Mouse (Mus musculus) small intestine, adult 2 months (tissue): ENCODE measurements around the gene Afdn. TPM values are rescaled to one million over a fixed set of nuclear protein-coding genes. Genes with fewer than 3 reads are reported as not detected.

ENCODE experiments used
- H3K27ac ChIP-seq: fragments of 200-500 bp; 2 replicates; pipeline ENCODE4 v1.5.1; 2012; ENCODE audit warnings: low read depth, low read length, control low read depth, inconsistent platforms; ENCODE audit not compliant: insufficient read depth
- H3K27me3 ChIP-seq: fragments of 200-500 bp; 2 replicates; pipeline ENCODE4 v1.6.1; 2012; ENCODE audit warnings: mild to moderate bottlenecking, moderate library complexity, low read length, inconsistent platforms; ENCODE audit not compliant: control insufficient read depth, insufficient read depth
- H3K36me3 ChIP-seq: fragments of 200-500 bp; 2 replicates; pipeline ENCODE4 v1.6.1; 2012; ENCODE audit warnings: mild to moderate bottlenecking, low read length, control low read depth, inconsistent platforms; ENCODE audit not compliant: control insufficient read depth, insufficient read depth
- H3K4me1 ChIP-seq: fragments of 200-500 bp; 2 replicates; pipeline ENCODE4 v1.6.1; 2012; ENCODE audit warnings: low read length, inconsistent platforms, mixed read lengths; ENCODE audit not compliant: control insufficient read depth, insufficient read depth, insufficient read length
- H3K4me3 ChIP-seq: fragments of 200-500 bp; 2 replicates; pipeline ENCODE4 v1.5.1; 2012; ENCODE audit warnings: low read depth, mild to moderate bottlenecking, control low read depth, inconsistent platforms, low read length, moderate library complexity
- CTCF ChIP-seq: fragments of 200-500 bp; IDR thresholded peaks from 2 replicates; pipeline ENCODE4 v1.5.1; 2012; ENCODE audit warnings: low read depth, mild to moderate bottlenecking, control low read depth, inconsistent platforms, low read length, moderate library complexity, mixed read lengths; ENCODE audit not compliant: insufficient replicate concordance, insufficient read length; ENCODE audit errors: extremely low read depth
- POLR2A ChIP-seq: fragments of 200-500 bp; IDR thresholded peaks from 2 replicates; pipeline ENCODE4 v1.6.1; 2012; ENCODE audit warnings: low read depth, mild to moderate bottlenecking, control low read depth, inconsistent platforms, low read length, moderate library complexity
- WGBS: fragments of 180-500 bp; shearing (Covaris S2); methylation state at CpG from one replicate; pipeline ENCODE4 v1.1.7; 2018; 5-methylcytosine and 5-hydroxymethylcytosine counted together
- polyA plus RNA-seq: library from polyadenylated mRNA; depleted of rRNA; stranded (reverse); fragments of >200 nt; gene quantifications from 2 replicates; pipeline ENCODE4 v1.2.3, GENCODE M21; 2012

The Afdn gene
- polyA plus RNA-seq, 1 experiment: 41.9 TPM

GRCm38 (mm10) chr17:13867475-13867874, 107.1 kb downstream of the Afdn start:
- Histone ChIP-seq H3K4me3 (peak overlapping the region; percentile 45), H3K36me3 (peaks cover 20% of the 10 kb centered on the region), H3K27me3 (no peaks in the 10 kb centered on the region), H3K4me1 (peaks cover 7% of the 10 kb centered on the region; the same call in 1 of the 2 replicates), H3K27ac (peak overlapping the region; percentile 92)
- WGBS: 10% methylated on average over 6 of the region's 6 CpGs
- no peak for TF ChIP-seq CTCF
- no peak for TF ChIP-seq POLR2A

GRCm38 (mm10) chr17:13870236-13870635, 109.9 kb downstream of the Afdn start:
- H3K4me1 ChIP-seq: peaks cover 7% of the 10 kb centered on the region; the same call in 1 of the 2 replicates
- no peak overlapping the region for H3K27ac ChIP-seq
- TF ChIP-seq CTCF (no peak), POLR2A (no peak)
- WGBS: 95% methylated on average over 1 of the region's 1 CpGs
- peaks cover 11% of the 10 kb centered on the region; the same call in 1 of the 2 replicates for H3K36me3 ChIP-seq
- no peak overlapping the region for H3K4me3 ChIP-seq
- H3K27me3 ChIP-seq: no peaks in the 10 kb centered on the region

GRCm38 (mm10) chr17:13874245-13874644, 113.9 kb downstream of the Afdn start:
- Histone ChIP-seq H3K27me3 (no peaks in the 10 kb centered on the region), H3K27ac (no peak overlapping the region), H3K36me3 (peaks cover 16% of the 10 kb centered on the region), H3K4me1 (no peaks in the 10 kb centered on the region), H3K4me3 (no peak overlapping the region)
- TF ChIP-seq CTCF (no peak), POLR2A (no peak)
- 92% methylated on average over 1 of the region's 1 CpGs for WGBS

- H3K4me1 ChIP-seq: no peaks in the 10 kb centered on the region
- no peak overlapping the region for H3K4me3 ChIP-seq
- no peak overlapping the region for H3K27ac ChIP-seq
- no peak for TF ChIP-seq POLR2A
- no peak for TF ChIP-seq CTCF
- H3K36me3 ChIP-seq: peaks cover 17% of the 10 kb centered on the region
- no peaks in the 10 kb centered on the region for H3K27me3 ChIP-seq
Observed at GRCm38 (mm10) chr17:13877460-13877859, 117.1 kb downstream of the Afdn start.

- TF ChIP-seq CTCF: no peak
- no peak for TF ChIP-seq POLR2A
- Histone ChIP-seq H3K4me1 (no peaks in the 10 kb centered on the region), H3K27ac (no peak overlapping the region), H3K4me3 (no peak overlapping the region), H3K36me3 (peaks cover 32% of the 10 kb centered on the region), H3K27me3 (no peaks in the 10 kb centered on the region)
- WGBS: 80% methylated on average over 1 of the region's 1 CpGs
Observed at GRCm38 (mm10) chr17:13879731-13880130, 119.4 kb downstream of the Afdn start.

GRCm38 (mm10) chr17:13883540-13883939, 123.2 kb downstream of the Afdn start:
- Histone ChIP-seq H3K36me3 (peaks cover 46% of the 10 kb centered on the region), H3K27ac (no peak overlapping the region), H3K4me3 (no peak overlapping the region), H3K4me1 (no peaks in the 10 kb centered on the region), H3K27me3 (no peaks in the 10 kb centered on the region)
- TF ChIP-seq CTCF (no peak), POLR2A (no peak)
- WGBS: 76% methylated on average over 5 of the region's 5 CpGs

- Histone ChIP-seq H3K4me3 (no peak overlapping the region), H3K4me1 (no peaks in the 10 kb centered on the region), H3K27ac (no peak overlapping the region), H3K27me3 (no peaks in the 10 kb centered on the region), H3K36me3 (peaks cover 33% of the 10 kb centered on the region)
- 91% methylated on average over 7 of the region's 7 CpGs for WGBS
- TF ChIP-seq CTCF (no peak), POLR2A (no peak)
Observed at GRCm38 (mm10) chr17:13889818-13890434, 129.6 kb downstream of the Afdn start.

- Histone ChIP-seq H3K36me3 (peaks cover 27% of the 10 kb centered on the region), H3K27me3 (no peaks in the 10 kb centered on the region), H3K4me3 (no peak overlapping the region), H3K4me1 (no peaks in the 10 kb centered on the region), H3K27ac (no peak overlapping the region)
- WGBS: 35% methylated on average over 1 of the region's 1 CpGs
- TF ChIP-seq POLR2A (no peak), CTCF (no peak)
Observed at GRCm38 (mm10) chr17:13890932-13891331, 130.6 kb downstream of the Afdn start.
